Mouse (Mus musculus) cerebellum, adult 2 months (tissue): Measurements from ENCODE around the gene Creld2. TPM values are rescaled to one million over a fixed set of nuclear protein-coding genes. Genes with fewer than 3 reads are reported as not detected.

Experiments
- DNase-seq, 2 experiments: peaks; one replicate each; pipeline ENCODE4 v3.0.0; 2021
- H3K27ac ChIP-seq: fragments of 200-500 bp; 2 replicates; pipeline ENCODE4 v1.5.1; 2012; ENCODE audit warnings: low read length, control low read depth, inconsistent platforms; ENCODE audit not compliant: insufficient read depth
- H3K27me3 ChIP-seq: fragments of 200-500 bp; 2 replicates; pipeline ENCODE4 v1.6.1; 2012; ENCODE audit warnings: inconsistent platforms, mild to moderate bottlenecking, low read length, moderate library complexity; ENCODE audit not compliant: control insufficient read depth, insufficient read depth
- H3K4me1 ChIP-seq: fragments of 200-500 bp; 2 replicates; pipeline ENCODE4 v1.6.1; 2011; ENCODE audit warnings: low read length; ENCODE audit not compliant: control insufficient read depth, insufficient read depth
- H3K4me3 ChIP-seq: fragments of 200-500 bp; replicated peaks from 2 replicates; pipeline ENCODE3; 2011; ENCODE audit warnings: mild to moderate bottlenecking, low read depth, low read length, control low read depth; ENCODE audit not compliant: insufficient read depth
- CTCF ChIP-seq: fragments of 200-500 bp; IDR thresholded peaks from 2 replicates; pipeline ENCODE4 v1.5.1; 2011; ENCODE audit warnings: low read depth, mild to moderate bottlenecking, control low read depth, low read length, moderate library complexity, borderline replicate concordance; ENCODE audit not compliant: insufficient read depth
- POLR2A ChIP-seq: fragments of 200-500 bp; IDR thresholded peaks from 2 replicates; pipeline ENCODE4 v1.6.1; 2011; ENCODE audit warnings: low read length, control low read depth, borderline replicate concordance; ENCODE audit not compliant: insufficient read depth
- WGBS: fragments of 180-500 bp; shearing (Covaris S2); methylation state at CpG from one replicate; pipeline ENCODE4 v1.1.7; 2018; 5-methylcytosine and 5-hydroxymethylcytosine counted together
- polyA plus RNA-seq: library from polyadenylated mRNA; depleted of rRNA; stranded (reverse); fragments of >200 nt; gene quantifications from 2 replicates; pipeline ENCODE4 v1.2.3, GENCODE M21; 2012

Creld2 gene
- polyA plus RNA-seq, 1 experiment = 32.0 TPM

DNA sequence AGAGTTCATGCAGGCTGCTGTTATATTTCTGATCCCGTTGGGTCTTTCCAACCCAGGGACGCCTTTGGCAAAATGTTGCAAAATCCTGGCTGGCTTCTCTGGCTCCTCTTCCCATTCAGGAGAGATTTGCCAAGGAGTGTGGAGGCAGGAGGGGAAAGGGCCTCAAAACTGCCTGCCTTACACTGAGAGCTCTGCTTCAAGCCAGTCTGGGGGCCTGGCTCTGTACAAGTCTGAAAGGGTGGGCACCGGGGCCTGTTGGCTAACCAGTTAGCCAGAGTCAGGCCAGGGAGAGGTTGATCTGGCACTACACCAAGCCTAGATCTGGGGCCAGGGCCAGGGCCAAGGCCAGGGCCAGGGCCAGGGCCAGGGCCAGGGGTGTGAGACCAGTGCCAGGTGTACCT, 38.7 kb downstream of the Creld2 start:
- TF ChIP-seq POLR2A = no peak
- TF ChIP-seq CTCF = no peak
- 4% methylated on average over 3 of the region's 3 CpGs for WGBS

DNA sequence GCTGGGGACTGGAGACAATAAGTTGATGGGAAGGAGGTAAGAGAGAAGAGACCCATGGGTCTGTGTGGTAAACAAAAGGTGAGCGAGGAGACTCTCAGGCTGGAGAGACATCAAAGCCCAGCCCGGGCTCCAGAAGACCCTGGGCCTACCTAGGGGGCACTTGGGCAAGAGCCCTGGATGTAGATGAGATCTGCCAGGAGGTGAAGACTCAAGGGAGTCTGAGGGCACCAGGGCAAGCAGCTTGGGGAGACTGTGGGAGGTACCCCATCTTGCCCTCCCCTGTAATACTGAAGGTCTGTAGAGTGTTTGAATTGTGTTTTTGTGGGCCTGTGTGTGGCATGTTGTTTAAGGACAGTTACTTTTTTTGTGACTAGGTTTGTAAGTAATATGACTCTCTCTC, 39.3 kb downstream of the Creld2 start:
- peak overlapping the region; percentile 56; the same call in 1 of the 2 replicates for H3K27ac ChIP-seq
- TF ChIP-seq CTCF = no peak
- peaks cover 46% of the 10 kb centered on the region for H3K4me1 ChIP-seq
- H3K4me3 ChIP-seq = no peak overlapping the region
- H3K27me3 ChIP-seq = no peaks in the 10 kb centered on the region
- no peak for DNase-seq
- WGBS = 53% methylated on average over 2 of the region's 2 CpGs

More for the DNA sequence above, 38.7 kb downstream of the Creld2 start:
- Histone ChIP-seq H3K27me3 (no peaks in the 10 kb centered on the region), H3K4me1 (peaks cover 46% of the 10 kb centered on the region), H3K27ac (peak overlapping the region; percentile 56), H3K4me3 (no peak overlapping the region)
- DNase-seq = peak; percentile 76 to 79

DNA sequence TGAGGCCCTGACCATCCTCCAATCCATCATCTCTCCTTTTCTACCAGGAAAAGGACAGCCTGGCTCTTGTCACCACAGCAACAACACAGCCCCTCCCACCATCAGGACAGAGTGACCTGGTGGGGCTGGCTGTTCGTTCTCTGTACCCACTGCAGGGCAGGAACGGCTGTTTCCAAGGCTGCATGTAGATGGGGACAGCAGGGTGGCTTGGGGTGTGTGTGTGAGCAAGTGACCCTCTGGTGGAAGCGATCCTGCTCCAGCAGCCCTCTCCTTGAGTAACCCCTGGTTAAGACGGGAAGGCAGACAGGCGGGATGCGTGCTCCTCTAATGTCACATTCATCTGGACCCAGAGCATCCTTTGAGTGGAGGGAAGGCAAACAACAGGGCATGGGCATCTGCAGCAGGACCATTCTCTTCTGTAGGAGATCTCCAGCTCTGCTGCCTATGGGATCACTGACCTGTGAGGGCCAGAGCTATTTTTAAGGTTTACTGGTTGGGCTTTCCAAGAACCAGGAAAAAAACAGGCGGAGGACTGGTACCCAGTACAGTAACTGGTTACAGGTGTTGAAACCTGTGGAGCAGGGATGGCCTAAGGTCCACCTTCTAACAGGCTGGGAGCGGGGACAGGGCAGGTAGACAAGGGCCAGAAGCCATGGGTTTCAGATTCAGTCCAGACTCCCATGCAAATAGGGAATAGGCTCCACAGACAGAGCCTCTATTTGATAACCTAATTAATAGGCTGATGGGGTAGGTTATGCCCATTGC, 39.9 kb downstream of the Creld2 start:
- no peaks in the 10 kb centered on the region for H3K27me3 ChIP-seq
- TF ChIP-seq CTCF = no peak
- TF ChIP-seq POLR2A = no peak
- H3K4me1 ChIP-seq = peaks cover 41% of the 10 kb centered on the region
- no peak overlapping the region for H3K4me3 ChIP-seq
- 65% methylated on average over 8 of the region's 8 CpGs for WGBS
- DNase-seq = peak in 1 of 2 experiments; percentile 22
- no peak overlapping the region for H3K27ac ChIP-seq

DNA sequence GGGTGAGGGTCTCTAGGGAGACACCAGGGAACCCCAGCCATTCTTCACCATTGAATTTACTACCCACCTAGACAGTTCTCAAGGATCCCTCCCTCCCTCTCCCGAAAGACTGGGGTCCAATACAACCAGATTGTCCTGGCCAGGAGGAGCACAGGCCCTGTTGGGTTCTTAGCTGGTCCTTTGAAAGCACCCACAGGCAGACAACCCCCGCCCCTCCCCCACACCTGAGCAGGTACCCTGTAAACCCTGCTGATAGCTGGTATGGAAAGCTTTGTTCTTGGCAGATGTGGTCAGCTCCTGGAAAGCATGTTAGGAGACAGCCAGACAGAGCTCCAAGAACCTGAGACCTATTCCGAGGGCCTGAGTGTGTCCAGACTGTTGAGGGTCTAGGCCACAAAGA, 41.3 kb downstream of the Creld2 start:
- H3K27ac ChIP-seq = no peak overlapping the region
- no peaks in the 10 kb centered on the region for H3K27me3 ChIP-seq
- DNase-seq = peak in 1 of 2 experiments; percentile 33
- 95% methylated on average over 3 of the region's 3 CpGs for WGBS
- no peak overlapping the region for H3K4me3 ChIP-seq
- H3K4me1 ChIP-seq = peaks cover 38% of the 10 kb centered on the region
- no peak for TF ChIP-seq CTCF
- TF ChIP-seq POLR2A = no peak

DNA sequence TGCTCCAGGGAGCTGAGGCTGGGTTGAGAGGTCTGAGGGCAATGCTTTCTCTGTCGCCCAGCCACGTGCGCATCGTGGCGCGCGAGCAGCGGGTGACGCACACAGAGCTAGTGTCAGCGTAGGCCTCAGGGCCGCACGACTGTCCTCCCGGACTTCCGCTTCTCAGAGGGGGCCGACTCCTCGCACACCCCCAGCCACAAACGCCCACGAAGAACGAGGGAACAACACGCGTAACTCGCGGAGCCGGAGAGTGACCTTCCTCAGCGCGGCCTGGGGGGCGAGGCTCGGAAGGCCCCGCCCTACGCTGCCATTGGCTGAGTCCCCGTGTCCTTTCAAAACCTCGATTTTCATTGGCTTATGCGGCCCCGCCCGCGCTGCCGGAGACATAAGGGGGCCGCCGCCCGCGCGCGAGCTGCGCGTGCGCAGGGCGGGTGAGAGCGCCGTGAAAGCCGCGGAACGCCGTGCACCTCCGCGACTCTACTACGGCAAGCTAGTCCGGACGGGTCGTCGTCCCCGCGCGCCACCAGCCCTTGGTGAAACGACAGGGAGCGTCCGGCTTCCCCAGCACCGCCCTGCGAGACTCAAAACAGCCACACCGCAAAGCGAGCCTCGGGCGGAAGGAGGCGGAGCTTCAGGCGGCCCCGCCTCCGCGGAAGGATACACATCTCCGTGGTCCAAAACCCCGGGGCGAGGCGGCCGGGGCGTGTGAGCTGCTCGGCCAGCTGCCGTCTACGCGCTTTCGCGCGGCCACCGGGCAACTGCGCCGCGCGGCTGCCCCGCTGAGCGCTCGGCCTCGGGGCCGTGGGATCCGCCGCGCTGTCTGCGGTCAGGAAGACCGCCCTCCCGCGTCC, 42.6 kb downstream of the Creld2 start, which contains the start of gene Pim3:
TSS of gene Pim3 (plus strand) at position 415 of the 851 bp plus-strand sequence.
- Histone ChIP-seq H3K4me1 (peaks cover 40% of the 10 kb centered on the region), H3K4me3 (peak within 1 kb of the TSS; percentile 78), H3K27me3 (no peaks in the 10 kb centered on the region), H3K27ac (peak within 1 kb of the TSS; percentile 99)
- WGBS = under 1% methylated on average over 107 of the region's 107 CpGs
- DNase-seq = peak; percentile 98
- TF ChIP-seq POLR2A (peak; percentile 90), CTCF (no peak)

DNA sequence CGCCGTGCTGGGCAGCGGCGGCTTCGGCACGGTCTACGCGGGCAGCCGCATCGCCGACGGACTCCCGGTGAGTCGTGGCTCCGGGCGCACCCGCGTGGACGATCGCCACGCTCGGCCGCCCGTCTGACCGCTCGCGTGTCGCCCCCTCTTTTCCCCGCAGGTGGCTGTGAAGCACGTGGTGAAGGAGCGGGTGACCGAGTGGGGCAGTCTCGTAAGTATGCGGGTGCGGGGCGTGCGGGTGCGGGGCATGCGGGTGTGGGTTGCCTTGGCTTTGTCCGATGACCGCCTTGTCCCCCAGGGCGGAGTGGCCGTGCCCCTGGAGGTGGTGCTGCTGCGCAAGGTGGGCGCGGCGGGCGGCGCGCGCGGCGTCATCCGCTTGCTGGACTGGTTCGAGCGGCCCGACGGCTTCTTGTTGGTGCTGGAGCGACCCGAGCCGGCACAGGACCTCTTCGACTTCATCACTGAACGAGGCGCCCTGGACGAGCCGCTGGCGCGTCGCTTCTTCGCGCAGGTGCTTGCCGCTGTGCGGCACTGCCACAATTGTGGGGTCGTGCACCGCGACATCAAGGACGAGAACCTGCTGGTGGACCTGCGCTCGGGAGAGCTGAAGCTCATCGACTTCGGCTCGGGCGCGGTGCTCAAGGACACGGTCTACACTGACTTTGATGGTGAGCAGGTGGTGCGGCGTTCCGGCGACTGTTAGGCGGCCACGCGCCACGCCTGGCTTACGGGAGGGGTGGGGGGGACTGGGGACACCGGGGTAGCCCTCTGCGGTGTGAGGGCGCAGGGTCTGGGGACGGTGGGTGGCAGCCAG, 43.6 kb downstream of the Creld2 start:
- DNase-seq = peak in 1 of 2 experiments; percentile 71
- peak overlapping the region; percentile 99 for H3K27ac ChIP-seq
- H3K4me3 ChIP-seq = peak overlapping the region; percentile 78
- under 1% methylated on average over 98 of the region's 98 CpGs for WGBS
- TF ChIP-seq POLR2A (no peak), CTCF (no peak)
- no peaks in the 10 kb centered on the region for H3K27me3 ChIP-seq
- H3K4me1 ChIP-seq = peaks cover 33% of the 10 kb centered on the region

DNA sequence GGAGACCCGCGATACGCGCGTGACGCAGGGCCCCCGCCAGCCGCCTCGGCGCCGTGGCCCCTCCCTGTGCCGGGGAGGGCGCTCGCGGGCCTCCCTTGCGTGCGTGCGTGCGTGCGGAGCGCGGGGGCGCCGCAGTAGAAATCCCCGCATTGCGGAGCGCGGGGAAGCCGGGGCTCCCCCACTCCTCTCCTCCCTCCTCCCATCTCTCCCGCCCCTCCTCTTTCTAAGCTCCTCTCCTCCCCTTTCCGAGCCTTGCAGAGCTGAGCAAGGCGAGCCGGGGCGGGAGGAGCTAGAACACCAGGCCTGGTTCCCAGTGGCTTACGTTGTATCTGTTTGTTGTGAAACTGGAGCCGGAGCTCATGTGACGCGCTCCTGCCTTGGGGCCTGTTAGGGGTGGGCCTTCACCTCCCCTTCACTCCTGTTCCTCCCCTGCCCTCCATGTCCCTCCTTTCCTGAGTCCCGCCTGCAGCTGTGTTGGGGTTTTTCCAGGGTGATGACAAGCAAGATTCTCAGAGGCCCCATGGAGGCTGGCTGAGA, 44.3 kb downstream of the Creld2 start:
- under 1% methylated on average over 39 of the region's 39 CpGs for WGBS
- peak; percentile 90 to 91 for DNase-seq
- TF ChIP-seq POLR2A (peak; percentile 35; the same call in 1 of the 2 replicates), CTCF (no peak)
- Histone ChIP-seq H3K27ac (peak overlapping the region; percentile 99), H3K4me3 (peak overlapping the region; percentile 78), H3K27me3 (no peaks in the 10 kb centered on the region), H3K4me1 (peaks cover 26% of the 10 kb centered on the region)
